Mouse (Mus musculus): ENCODE results near the gene Kpna6. TPM values are rescaled to one million over a fixed set of nuclear protein-coding genes. Genes with fewer than 3 reads are reported as not detected.

Kpna6 gene
- total and polyA plus RNA-seq, 2 experiments from 2014 or later = 11.2 to 60.5 TPM

- ATAC-seq (no peak), DNase-seq (no peak)
- H3K9me3 ChIP-seq (ENCODE audit: low read length) = no peaks in the 10 kb centered on the region
- H3K27ac ChIP-seq (ENCODE audit: low read depth, low read length) = no peak overlapping the region
- H3K4me2 ChIP-seq (ENCODE audit: low read depth) = no peak overlapping the region
- peaks cover 8% of the 10 kb centered on the region; the same call in 1 of the 2 replicates for H3K4me1 ChIP-seq (ENCODE audit: insufficient read depth)
- H3K4me3 ChIP-seq (ENCODE audit: low read depth, low read length) = no peak overlapping the region
- WGBS = 92% methylated on average over 3 of the region's 3 CpGs
- no peaks in the 10 kb centered on the region for H3K27me3 ChIP-seq (ENCODE audit: insufficient read depth, low read length)
- peaks cover 13% of the 10 kb centered on the region; the same call in 1 of the 2 replicates for H3K36me3 ChIP-seq (ENCODE audit: insufficient read depth)
- no peak for TF ChIP-seq CTCF (IDR thresholded peaks at IDR 0.05; ENCODE audit: low read depth)
- H3K9ac ChIP-seq = no peak overlapping the region
Observed at GRCm38 (mm10) chr4:129616631-129617030, 55.9 kb downstream of the Kpna6 start.

DNA sequence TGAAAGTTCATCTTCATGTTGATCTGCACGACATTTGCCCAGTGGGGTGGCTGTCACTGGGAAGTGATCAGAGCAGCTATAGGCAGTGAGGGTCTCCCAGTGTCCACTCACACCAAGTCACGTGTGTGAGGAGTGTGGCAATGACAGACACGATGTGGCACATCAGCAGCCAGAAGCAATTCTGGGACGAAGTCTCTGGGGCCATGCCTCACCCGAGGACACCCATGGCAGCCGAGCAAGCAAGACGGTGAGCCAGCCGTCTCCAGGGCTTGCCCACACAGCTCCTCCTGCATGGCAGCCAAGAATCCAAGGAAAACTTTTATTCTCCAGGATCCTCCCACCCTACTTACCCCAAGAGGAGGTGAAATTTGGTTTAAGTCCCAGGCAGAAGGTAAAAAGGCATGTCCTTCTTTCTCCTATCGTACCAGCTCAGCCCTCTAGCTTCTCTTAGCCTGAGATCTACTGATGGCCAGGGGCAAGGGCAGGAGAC lies 56.7 kb downstream of the Kpna6 start:
- H3K4me2 ChIP-seq (ENCODE audit: low read depth) = no peak overlapping the region
- H3K4me1 ChIP-seq (ENCODE audit: insufficient read depth) = peaks cover 8% of the 10 kb centered on the region; the same call in 1 of the 2 replicates
- H3K27ac ChIP-seq (ENCODE audit: low read depth, low read length) = no peak overlapping the region
- no peaks in the 10 kb centered on the region for H3K9me3 ChIP-seq (ENCODE audit: low read length)
- H3K36me3 ChIP-seq (ENCODE audit: insufficient read depth) = peaks cover 12% of the 10 kb centered on the region; the same call in 1 of the 2 replicates
- H3K4me3 ChIP-seq (ENCODE audit: low read depth, low read length) = no peak overlapping the region
- 89% methylated on average over 9 of the region's 9 CpGs for WGBS
- H3K27me3 ChIP-seq (ENCODE audit: insufficient read depth, low read length) = no peaks in the 10 kb centered on the region
- DNase-seq (no peak), ATAC-seq (no peak)
- TF ChIP-seq CTCF (IDR thresholded peaks at IDR 0.05; ENCODE audit: low read depth) = no peak
- no peak overlapping the region for H3K9ac ChIP-seq

DNA sequence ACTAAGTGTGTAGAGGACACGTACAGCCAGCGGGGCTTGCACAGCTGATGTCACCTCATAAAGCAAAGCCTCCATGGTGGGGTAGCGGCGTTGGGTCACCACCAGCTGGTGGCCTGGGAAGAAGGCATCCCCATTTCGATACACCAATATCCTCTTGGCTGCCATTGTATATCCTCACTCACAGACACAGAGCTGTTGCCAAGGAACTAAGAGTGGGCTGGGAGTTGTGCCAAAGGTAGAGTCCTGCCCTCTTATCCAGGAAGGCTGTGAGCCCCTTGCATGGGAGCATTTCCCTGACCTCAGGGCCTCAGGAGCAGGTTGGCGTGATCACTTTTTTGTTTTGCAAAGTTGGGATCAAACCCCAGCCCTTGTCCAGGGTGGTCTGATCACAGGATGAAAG lies 58.5 kb downstream of the Kpna6 start, which contains the start of gene Dcdc2b:
Dcdc2b (minus strand) TSS at position 165 of the 400 bp plus-strand sequence.
- ATAC-seq (no peak), DNase-seq (no peak)
- Histone ChIP-seq H3K9ac (no peak within 1 kb of the TSS), H3K27me3 (ENCODE audit: insufficient read depth, low read length) (no peaks in the 10 kb centered on the region), H3K4me3 (ENCODE audit: low read depth, low read length) (no peak within 1 kb of the TSS), H3K9me3 (ENCODE audit: low read length) (no peaks in the 10 kb centered on the region), H3K4me2 (ENCODE audit: low read depth) (no peak within 1 kb of the TSS), H3K36me3 (ENCODE audit: insufficient read depth) (peaks cover 13% of the 10 kb centered on the region), H3K27ac (ENCODE audit: low read depth, low read length) (no peak within 1 kb of the TSS), H3K4me1 (ENCODE audit: insufficient read depth) (peaks cover 8% of the 10 kb centered on the region; the same call in 1 of the 2 replicates)
- no peak for TF ChIP-seq CTCF (IDR thresholded peaks at IDR 0.05; ENCODE audit: low read depth)
- 71% methylated on average over 6 of the region's 6 CpGs for WGBS

DNA sequence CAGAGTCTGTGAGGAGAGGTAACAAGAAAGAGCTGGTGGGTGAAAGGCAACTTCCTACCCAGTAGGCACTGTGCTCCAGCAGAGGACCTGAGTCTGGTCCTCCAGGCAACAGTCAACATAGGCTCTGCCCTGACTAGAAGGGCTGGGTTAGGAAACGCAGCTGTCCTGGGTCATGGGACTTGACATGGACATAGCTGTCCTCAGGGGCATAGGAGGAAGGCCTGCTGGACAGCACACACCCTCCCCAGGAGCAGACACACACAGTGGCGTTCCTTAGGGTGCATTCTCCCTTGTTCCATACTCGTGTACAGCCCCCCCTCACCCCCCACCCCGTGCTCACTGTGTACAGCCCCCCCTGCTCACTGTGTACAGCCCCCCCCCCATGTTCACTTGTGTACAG lies 62.1 kb downstream of the Kpna6 start:
- H3K4me1 ChIP-seq (ENCODE audit: insufficient read depth) = no peaks in the 10 kb centered on the region
- no peak for ATAC-seq
- WGBS = 68% methylated on average over 4 of the region's 4 CpGs
- peaks cover 20% of the 10 kb centered on the region for H3K36me3 ChIP-seq (ENCODE audit: insufficient read depth)
- DNase-seq = no peak
- H3K27ac ChIP-seq (ENCODE audit: low read depth, low read length) = no peak overlapping the region
- no peak overlapping the region for H3K9ac ChIP-seq
- H3K27me3 ChIP-seq (ENCODE audit: insufficient read depth, low read length) = no peaks in the 10 kb centered on the region
- no peak for TF ChIP-seq CTCF (IDR thresholded peaks at IDR 0.05; ENCODE audit: low read depth)
- H3K9me3 ChIP-seq (ENCODE audit: low read length) = no peaks in the 10 kb centered on the region
- H3K4me2 ChIP-seq (ENCODE audit: low read depth) = no peak overlapping the region
- no peak overlapping the region for H3K4me3 ChIP-seq (ENCODE audit: low read depth, low read length)

- ATAC-seq (no peak), DNase-seq (no peak)
- H3K9me3 ChIP-seq (ENCODE audit: low read length) = no peaks in the 10 kb centered on the region
- H3K9ac ChIP-seq = no peak overlapping the region
- no peaks in the 10 kb centered on the region for H3K4me1 ChIP-seq (ENCODE audit: insufficient read depth)
- H3K27me3 ChIP-seq (ENCODE audit: insufficient read depth, low read length) = no peaks in the 10 kb centered on the region
- no peak overlapping the region for H3K4me3 ChIP-seq (ENCODE audit: low read depth, low read length)
- no peak for TF ChIP-seq CTCF (IDR thresholded peaks at IDR 0.05; ENCODE audit: low read depth)
- peaks cover 23% of the 10 kb centered on the region for H3K36me3 ChIP-seq (ENCODE audit: insufficient read depth)
- H3K27ac ChIP-seq (ENCODE audit: low read depth, low read length) = no peak overlapping the region
- 81% methylated on average over 4 of the region's 4 CpGs for WGBS
- H3K4me2 ChIP-seq (ENCODE audit: low read depth) = no peak overlapping the region
Observed at GRCm38 (mm10) chr4:129610026-129610425, 62.5 kb downstream of the Kpna6 start.

GRCm38 (mm10) chr4:129609139-129609631 lies 63.4 kb downstream of the Kpna6 start:
- Histone ChIP-seq H3K9ac (no peak overlapping the region), H3K9me3 (ENCODE audit: low read length) (no peaks in the 10 kb centered on the region), H3K4me3 (ENCODE audit: low read depth, low read length) (no peak overlapping the region), H3K4me2 (ENCODE audit: low read depth) (no peak overlapping the region), H3K27ac (ENCODE audit: low read depth, low read length) (no peak overlapping the region), H3K36me3 (ENCODE audit: insufficient read depth) (peaks cover 31% of the 10 kb centered on the region), H3K27me3 (ENCODE audit: insufficient read depth, low read length) (no peaks in the 10 kb centered on the region), H3K4me1 (ENCODE audit: insufficient read depth) (no peaks in the 10 kb centered on the region)
- ATAC-seq (peak; percentile 3; the same call in 1 of the 2 replicates), DNase-seq (no peak)
- WGBS = 87% methylated on average over 12 of the region's 12 CpGs
- no peak for TF ChIP-seq CTCF (IDR thresholded peaks at IDR 0.05; ENCODE audit: low read depth)

GRCm38 (mm10) chr4:129608426-129609025 lies 64.0 kb downstream of the Kpna6 start:
- Histone ChIP-seq H3K36me3 (ENCODE audit: insufficient read depth) (peaks cover 36% of the 10 kb centered on the region), H3K9me3 (ENCODE audit: low read length) (no peaks in the 10 kb centered on the region), H3K4me2 (ENCODE audit: low read depth) (no peak overlapping the region), H3K4me1 (ENCODE audit: insufficient read depth) (no peaks in the 10 kb centered on the region), H3K27ac (ENCODE audit: low read depth, low read length) (peak overlapping the region; percentile 70), H3K27me3 (ENCODE audit: insufficient read depth, low read length) (no peaks in the 10 kb centered on the region), H3K4me3 (ENCODE audit: low read depth, low read length) (no peak overlapping the region), H3K9ac (no peak overlapping the region; the same call in 1 of the 2 replicates)
- peak; percentile 91 for TF ChIP-seq CTCF (IDR thresholded peaks at IDR 0.05; ENCODE audit: low read depth)
- WGBS = 34% methylated on average over 7 of the region's 7 CpGs
- DNase-seq (peak; percentile 91), ATAC-seq (peak; percentile 95)
